25 mouse cellular contexts compared by ENCODE assay signal in genomic region chrX:135060184-135060583, GRCm38 (mm10).
"Had no signal": no experiment of that assay in that cellular context is flagged by ENCODE, and none has a peak within 500 bp of the region (broad histone marks: within the 10 kb centered on the region; RNA-seq: fewer than 3 reads in every experiment).

No protein-coding gene starts in this region.

- DNase-seq: gastrocnemius, adult 2 months; gastrocnemius, postnatal 10 days; gastrocnemius, postnatal 25 days; heart, adult 2 months; heart, postnatal 14 days; heart, postnatal 36 days; kidney, adult 18-20 months; kidney, adult 8-10 months; kidney, postnatal 10 days; kidney, postnatal 36 days; liver; liver, embryonic 13.5 days had no signal

- H3K36me3 ChIP-seq: heart, embryonic 13.5 days; heart, embryonic 15.5 days; hindbrain, embryonic 12.5 days; intestine, embryonic 15.5 days; limb, embryonic 10.5 days; limb, embryonic 12.5 days; liver, embryonic 13.5 days; liver, embryonic 15.5 days had no signal

- H3K9ac ChIP-seq: heart, embryonic 13.5 days; heart, embryonic 15.5 days; hindbrain, embryonic 12.5 days; hindbrain, embryonic 14.5 days; intestine, embryonic 15.5 days; limb, embryonic 12.5 days; liver, embryonic 13.5 days; liver, embryonic 15.5 days had no signal

- H3K9me3 ChIP-seq: heart, embryonic 13.5 days; heart, embryonic 15.5 days; hindbrain, embryonic 12.5 days; intestine, embryonic 15.5 days; limb, embryonic 10.5 days; limb, embryonic 12.5 days; liver, embryonic 13.5 days; liver, embryonic 15.5 days had no signal

- H3K4me2 ChIP-seq: heart, embryonic 11.5 days; heart, embryonic 13.5 days; heart, embryonic 15.5 days; hindbrain, embryonic 12.5 days; hindbrain, embryonic 14.5 days; intestine, embryonic 15.5 days; limb, embryonic 12.5 days; liver, embryonic 11.5 days; liver, embryonic 13.5 days; liver, embryonic 15.5 days had no signal

- H3K4me1 ChIP-seq: heart, embryonic 15.5 days; hindbrain, embryonic 12.5 days; intestine, embryonic 15.5 days; limb, embryonic 10.5 days; limb, embryonic 12.5 days; liver, embryonic 13.5 days; liver, embryonic 15.5 days had no signal

- H3K27me3 ChIP-seq: heart, embryonic 15.5 days; intestine, embryonic 15.5 days; liver, embryonic 13.5 days; liver, embryonic 15.5 days had no signal

- H3K4me3 ChIP-seq: gastrocnemius, adult 2 months; heart, adult 2 months; heart, embryonic 13.5 days; heart, embryonic 15.5 days; hindbrain, embryonic 12.5 days; intestine, embryonic 15.5 days; left cerebral cortex, adult 2 months; limb, embryonic 10.5 days; limb, embryonic 12.5 days; liver, embryonic 13.5 days; liver, embryonic 15.5 days had no signal

- ATAC-seq: inflammation-experienced regulatory T-cells, adult 6 months; intestine, embryonic 15.5 days; intestine, postnatal 0 days had no signal

- H3K27ac ChIP-seq: gastrocnemius, adult 2 months; heart, adult 2 months; heart, embryonic 13.5 days; heart, embryonic 15.5 days; hindbrain, embryonic 12.5 days; hindbrain, embryonic 14.5 days; intestine, embryonic 15.5 days; left cerebral cortex, adult 2 months; limb, embryonic 10.5 days; limb, embryonic 12.5 days; liver, embryonic 13.5 days; liver, embryonic 15.5 days had no signal
